Mouse (Mus musculus): ENCODE results near the gene Znrf1. TPM values are rescaled to one million over a fixed set of nuclear protein-coding genes. Genes with fewer than 3 reads are reported as not detected.
"Not testable (repeated sequence)": the region's sequence is repeated elsewhere in the genome, so short reads cannot be mapped to it uniquely, and the experiment has no call there.

Gene Znrf1
- polyA plus RNA-seq (2014; fragmentation: Nextera tagmentation; extraction: Ambion mirVana), result 63.1 and 64.8 TPM in 2 replicates

- Histone ChIP-seq H3K36me3 (ENCODE audit: control insufficient read depth, insufficient read depth, low read length) (no peaks in the 10 kb centered on the region), H3K27me3 (ENCODE audit: control insufficient read depth, insufficient read depth, low read length) (no peaks in the 10 kb centered on the region), H3K4me3 (ENCODE audit: low read depth, low read length) (peak within 1 kb of the TSS; percentile 97), H3K4me2 (ENCODE audit: low read depth) (peak within 1 kb of the TSS; percentile 87), H3K9ac (ENCODE audit: low read length) (peak within 1 kb of the TSS; percentile 98), H3K4me1 (ENCODE audit: control insufficient read depth, insufficient read depth, low read length) (peaks cover 26% of the 10 kb centered on the region), H3K9me3 (ENCODE audit: control insufficient read depth, low read length) (no peaks in the 10 kb centered on the region), H3K27ac (ENCODE audit: low read depth, low read length) (peak within 1 kb of the TSS; percentile 92)
- WGBS, result 0% methylated on average over 50 of the region's 100 CpGs
- DNase-seq (ENCODE audit: low spot score), result peak; percentile 88
- peak; percentile 93 for ATAC-seq (ENCODE audit: insufficient read depth, low FRiP score, low TSS enrichment)
Observed at GRCm38 (mm10) chr8:111536031-111536977, at the start of gene Znrf1. TSS of gene Znrf1 (plus strand) at chr8:111536097.

DNA sequence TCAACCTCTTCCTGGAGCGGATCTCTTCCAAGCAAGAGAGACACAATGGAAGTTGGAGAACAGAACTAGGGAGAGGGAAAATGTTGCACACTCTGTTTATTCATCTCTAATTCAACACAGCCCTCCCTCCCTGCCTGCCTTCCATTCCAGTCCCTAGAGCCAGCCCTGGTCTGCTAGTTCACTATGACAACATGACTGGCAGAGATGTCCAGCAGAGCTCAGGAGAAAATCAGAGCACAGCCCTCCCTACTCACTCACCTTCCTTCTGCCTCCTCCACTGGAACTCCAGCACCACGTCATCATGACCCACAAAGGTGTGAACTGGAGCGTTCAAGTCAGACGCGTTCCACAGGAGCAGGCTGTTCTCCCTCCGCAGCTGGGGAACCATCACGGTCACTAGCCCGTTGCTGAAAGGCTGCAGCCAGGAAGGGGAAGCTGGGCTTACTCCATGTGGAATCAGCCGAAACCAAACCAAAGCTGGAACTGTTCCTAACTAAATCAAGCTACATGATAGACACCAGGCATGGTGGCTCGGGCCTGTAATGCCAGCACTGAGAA, 45.8 kb upstream of the Znrf1 start:
- Histone ChIP-seq H3K4me3 (ENCODE audit: low read depth, low read length) (no peak overlapping the region), H3K4me2 (ENCODE audit: low read depth) (no peak overlapping the region), H3K9me3 (ENCODE audit: control insufficient read depth, low read length) (no peaks in the 10 kb centered on the region), H3K36me3 (ENCODE audit: control insufficient read depth, insufficient read depth, low read length) (0 out of 2 replicates have a peak, but pooled peaks cover 2% of the 10 kb centered on the region), H3K9ac (ENCODE audit: low read length) (no peak overlapping the region), H3K4me1 (ENCODE audit: control insufficient read depth, insufficient read depth, low read length) (no peaks in the 10 kb centered on the region), H3K27me3 (ENCODE audit: control insufficient read depth, insufficient read depth, low read length) (no peaks in the 10 kb centered on the region), H3K27ac (ENCODE audit: low read depth, low read length) (no peak overlapping the region)
- 86% methylated on average over 10 of the region's 10 CpGs for WGBS
- no peak for ATAC-seq (ENCODE audit: insufficient read depth, low FRiP score, low TSS enrichment)
- no peak for DNase-seq (ENCODE audit: low spot score)

DNA sequence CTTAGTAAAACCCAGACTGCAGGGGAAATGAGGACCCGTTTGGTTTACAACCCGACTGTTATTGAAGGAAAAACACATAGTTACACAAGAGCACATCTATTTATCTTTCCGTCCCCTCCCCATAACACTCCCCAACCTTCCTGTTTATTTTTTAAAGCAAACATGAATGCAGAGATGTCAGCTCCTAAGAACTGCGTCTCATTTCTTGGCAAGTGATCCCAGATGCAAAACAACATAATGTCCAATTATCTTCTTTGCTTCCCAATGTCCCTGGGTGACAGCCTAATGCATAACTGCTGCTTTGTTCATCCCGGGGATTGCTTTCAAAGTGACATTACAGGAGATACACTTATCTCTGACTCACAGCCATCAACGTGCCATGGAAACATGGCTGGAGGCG, 44.7 kb upstream of the Znrf1 start:
- H3K4me1 ChIP-seq (ENCODE audit: control insufficient read depth, insufficient read depth, low read length), result no peaks in the 10 kb centered on the region
- H3K9ac ChIP-seq (ENCODE audit: low read length), result no peak overlapping the region
- WGBS, result 82% methylated on average over 7 of the region's 7 CpGs
- H3K27ac ChIP-seq (ENCODE audit: low read depth, low read length), result no peak overlapping the region
- DNase-seq (ENCODE audit: low spot score) (no peak), ATAC-seq (ENCODE audit: insufficient read depth, low FRiP score, low TSS enrichment) (no peak)
- H3K9me3 ChIP-seq (ENCODE audit: control insufficient read depth, low read length), result no peaks in the 10 kb centered on the region
- no peaks in the 10 kb centered on the region for H3K27me3 ChIP-seq (ENCODE audit: control insufficient read depth, insufficient read depth, low read length)
- H3K4me3 ChIP-seq (ENCODE audit: low read depth, low read length), result no peak overlapping the region
- H3K4me2 ChIP-seq (ENCODE audit: low read depth), result no peak overlapping the region
- no peaks in the 10 kb centered on the region for H3K36me3 ChIP-seq (ENCODE audit: control insufficient read depth, insufficient read depth, low read length)

DNA sequence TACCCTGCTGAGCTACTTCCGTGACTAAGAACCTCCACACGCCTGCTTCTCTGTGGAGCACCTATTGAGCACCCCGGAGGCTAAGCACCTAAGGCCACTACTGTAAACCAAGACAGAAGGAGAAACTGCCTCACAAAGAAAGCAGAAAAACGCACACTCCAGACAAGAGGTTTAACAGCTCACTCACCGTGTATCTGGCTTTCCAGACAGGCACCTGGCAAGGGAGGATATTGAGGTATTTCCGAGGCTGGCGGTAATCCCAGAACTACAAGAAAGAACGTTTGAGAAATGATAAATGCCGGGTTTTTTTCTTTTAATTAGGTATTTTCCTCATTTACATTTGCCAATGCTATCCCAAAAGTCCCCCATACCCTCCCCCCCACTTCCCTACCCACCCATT, 43.4 kb upstream of the Znrf1 start:
- Histone ChIP-seq H3K9me3 (ENCODE audit: control insufficient read depth, low read length) (no peaks in the 10 kb centered on the region), H3K4me1 (ENCODE audit: control insufficient read depth, insufficient read depth, low read length) (no peaks in the 10 kb centered on the region), H3K36me3 (ENCODE audit: control insufficient read depth, insufficient read depth, low read length) (no peaks in the 10 kb centered on the region), H3K27me3 (ENCODE audit: control insufficient read depth, insufficient read depth, low read length) (no peaks in the 10 kb centered on the region), H3K9ac (ENCODE audit: low read length) (no peak overlapping the region), H3K27ac (ENCODE audit: low read depth, low read length) (no peak overlapping the region), H3K4me3 (ENCODE audit: low read depth, low read length) (no peak overlapping the region), H3K4me2 (ENCODE audit: low read depth) (no peak overlapping the region)
- no peak for DNase-seq (ENCODE audit: low spot score)
- ATAC-seq (ENCODE audit: insufficient read depth, low FRiP score, low TSS enrichment), result no peak
- 89% methylated on average over 9 of the region's 9 CpGs for WGBS

DNA sequence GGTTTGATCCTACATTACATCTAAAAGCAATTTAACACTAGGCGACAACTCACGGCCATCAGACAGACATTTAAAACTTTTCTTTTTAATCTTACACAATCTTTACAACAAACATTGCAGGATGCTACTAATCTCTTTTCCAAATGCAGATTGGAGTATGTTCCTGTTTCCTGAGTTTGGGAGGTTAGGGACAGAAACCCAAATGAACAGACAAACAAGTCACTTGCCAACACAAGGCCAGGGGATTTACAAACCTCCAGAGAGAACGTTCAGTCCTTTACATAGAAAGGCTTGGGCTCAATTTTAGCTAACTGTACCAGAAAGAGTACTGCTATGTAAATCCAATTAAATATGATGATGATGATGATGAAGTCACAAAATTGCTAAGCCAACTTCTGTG, 42.7 kb upstream of the Znrf1 start:
- WGBS, result 91% methylated on average over 3 of the region's 3 CpGs
- no peak overlapping the region for H3K27ac ChIP-seq (ENCODE audit: low read depth, low read length)
- no peak overlapping the region for H3K9ac ChIP-seq (ENCODE audit: low read length)
- H3K9me3 ChIP-seq (ENCODE audit: control insufficient read depth, low read length), result no peaks in the 10 kb centered on the region
- H3K4me3 ChIP-seq (ENCODE audit: low read depth, low read length), result no peak overlapping the region
- no peaks in the 10 kb centered on the region for H3K4me1 ChIP-seq (ENCODE audit: control insufficient read depth, insufficient read depth, low read length)
- no peak for ATAC-seq (ENCODE audit: insufficient read depth, low FRiP score, low TSS enrichment)
- DNase-seq (ENCODE audit: low spot score), result no peak
- no peak overlapping the region for H3K4me2 ChIP-seq (ENCODE audit: low read depth)
- no peaks in the 10 kb centered on the region for H3K36me3 ChIP-seq (ENCODE audit: control insufficient read depth, insufficient read depth, low read length)
- no peaks in the 10 kb centered on the region for H3K27me3 ChIP-seq (ENCODE audit: control insufficient read depth, insufficient read depth, low read length)

DNA sequence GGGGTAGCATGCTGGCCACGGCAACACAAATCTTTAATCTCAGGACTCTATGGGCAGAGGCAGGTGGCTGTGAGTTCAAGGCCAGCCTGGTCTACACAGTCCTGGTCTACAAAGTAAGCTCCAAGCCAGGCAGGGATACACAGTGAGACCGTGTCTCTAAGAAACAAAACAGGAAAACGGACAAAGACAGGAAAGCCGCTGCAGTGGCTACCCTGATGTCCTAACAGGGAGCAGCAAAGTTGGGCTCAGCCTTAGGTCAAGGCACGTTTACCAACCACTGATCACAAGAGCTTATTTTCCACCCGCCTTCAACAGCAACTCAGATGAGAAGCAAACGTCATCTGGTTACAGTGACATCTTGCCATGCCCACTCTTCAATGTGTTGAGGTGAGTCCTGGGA, 39.6 kb upstream of the Znrf1 start:
- H3K4me2 ChIP-seq (ENCODE audit: low read depth), result no peak overlapping the region
- H3K27ac ChIP-seq (ENCODE audit: low read depth, low read length), result no peak overlapping the region
- H3K4me3 ChIP-seq (ENCODE audit: low read depth, low read length), result no peak overlapping the region
- DNase-seq (ENCODE audit: low spot score), result no peak
- no peaks in the 10 kb centered on the region for H3K9me3 ChIP-seq (ENCODE audit: control insufficient read depth, low read length)
- H3K9ac ChIP-seq (ENCODE audit: low read length), result no peak overlapping the region
- no peaks in the 10 kb centered on the region for H3K27me3 ChIP-seq (ENCODE audit: control insufficient read depth, insufficient read depth, low read length)
- no peaks in the 10 kb centered on the region for H3K4me1 ChIP-seq (ENCODE audit: control insufficient read depth, insufficient read depth, low read length)
- 81% methylated on average over 7 of the region's 7 CpGs for WGBS
- ATAC-seq (ENCODE audit: insufficient read depth, low FRiP score, low TSS enrichment), result no peak
- H3K36me3 ChIP-seq (ENCODE audit: control insufficient read depth, insufficient read depth, low read length), result no peaks in the 10 kb centered on the region

GRCm38 (mm10) chr8:111498249-111498648, 37.6 kb upstream of the Znrf1 start:
- 93% methylated on average over 4 of the region's 6 CpGs for WGBS
- DNase-seq (ENCODE audit: low spot score); H3K9me3 ChIP-seq (ENCODE audit: control insufficient read depth, low read length); H3K9ac ChIP-seq (ENCODE audit: low read length); H3K4me1 ChIP-seq (ENCODE audit: control insufficient read depth, insufficient read depth, low read length); ATAC-seq (ENCODE audit: insufficient read depth, low FRiP score, low TSS enrichment); H3K27ac ChIP-seq (ENCODE audit: low read depth, low read length); H3K4me2 ChIP-seq (ENCODE audit: low read depth); H3K4me3 ChIP-seq (ENCODE audit: low read depth, low read length); H3K27me3 ChIP-seq (ENCODE audit: control insufficient read depth, insufficient read depth, low read length); H3K36me3 ChIP-seq (ENCODE audit: control insufficient read depth, insufficient read depth, low read length): not testable (repeated sequence)

- H3K36me3 ChIP-seq (ENCODE audit: control insufficient read depth, insufficient read depth, low read length), result no peaks in the 10 kb centered on the region
- H3K9ac ChIP-seq (ENCODE audit: low read length), result no peak overlapping the region
- H3K4me1 ChIP-seq (ENCODE audit: control insufficient read depth, insufficient read depth, low read length), result no peaks in the 10 kb centered on the region
- H3K27ac ChIP-seq (ENCODE audit: low read depth, low read length), result no peak overlapping the region
- no peaks in the 10 kb centered on the region for H3K27me3 ChIP-seq (ENCODE audit: control insufficient read depth, insufficient read depth, low read length)
- 79% methylated on average over 11 of the region's 11 CpGs for WGBS
- DNase-seq (ENCODE audit: low spot score) (no peak), ATAC-seq (ENCODE audit: insufficient read depth, low FRiP score, low TSS enrichment) (no peak)
- H3K9me3 ChIP-seq (ENCODE audit: control insufficient read depth, low read length), result no peaks in the 10 kb centered on the region
- H3K4me3 ChIP-seq (ENCODE audit: low read depth, low read length), result no peak overlapping the region
- no peak overlapping the region for H3K4me2 ChIP-seq (ENCODE audit: low read depth)
Observed at GRCm38 (mm10) chr8:111501724-111502464, 34.0 kb upstream of the Znrf1 start.
